Mouse (Mus musculus): ENCODE measurements around the gene Pax1. TPM values are rescaled to one million over a fixed set of nuclear protein-coding genes. Genes with fewer than 3 reads are reported as not detected.

The Pax1 gene
- polyA plus RNA-seq, 1 experiment from 2014 or later: 2.3 TPM

DNA sequence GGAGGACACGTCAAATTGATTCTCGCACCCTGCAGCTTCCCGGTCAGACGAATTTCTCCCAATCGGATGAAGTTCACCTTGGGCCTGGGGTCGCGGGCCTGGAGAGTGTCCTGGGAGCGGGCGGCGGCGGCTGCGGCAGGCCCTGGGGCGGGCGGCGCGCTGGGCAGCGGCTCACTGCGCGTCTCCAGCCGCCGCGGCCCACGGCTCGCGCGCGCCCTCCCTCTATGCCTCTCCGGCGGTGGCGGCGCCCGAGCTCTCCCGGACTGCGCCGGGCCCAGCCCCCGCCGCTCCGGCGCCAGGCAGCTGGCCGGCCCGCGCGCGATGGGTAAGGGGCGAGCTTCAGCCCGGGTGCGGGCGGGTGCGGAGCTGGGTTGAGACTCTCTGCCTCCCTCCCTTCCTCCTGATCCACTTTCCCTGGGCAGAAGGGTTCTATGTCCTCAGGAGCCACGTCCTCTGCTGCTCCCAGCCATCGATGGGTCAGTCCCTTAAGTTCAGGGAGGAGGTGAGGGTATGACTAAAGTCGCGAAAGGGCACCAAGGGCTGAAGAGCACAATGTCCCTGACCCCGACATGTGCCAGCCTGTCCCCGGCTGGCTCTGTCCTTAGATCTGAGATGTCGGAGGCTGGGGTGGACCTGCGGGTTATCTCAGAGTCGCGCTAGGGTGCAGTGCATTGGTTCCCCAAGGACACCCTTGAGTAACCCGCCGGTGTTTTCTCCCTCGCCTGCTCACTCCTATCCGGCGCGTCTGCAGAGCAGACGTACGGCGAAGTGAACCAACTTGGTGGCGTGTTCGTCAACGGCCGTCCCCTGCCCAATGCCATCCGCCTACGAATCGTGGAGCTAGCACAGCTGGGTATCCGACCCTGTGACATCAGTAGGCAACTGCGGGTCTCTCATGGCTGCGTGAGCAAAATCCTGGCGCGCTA, 3.5 kb downstream of the Pax1 start:
- no peaks in the 10 kb centered on the region for H3K9me3 ChIP-seq
- peaks cover 17% of the 10 kb centered on the region for H3K4me1 ChIP-seq
- H3K36me3 ChIP-seq (replicated peaks): no peaks in the 10 kb centered on the region
- peaks cover 96% of the 10 kb centered on the region for H3K27me3 ChIP-seq (replicated peaks; ENCODE audit: low read depth, poor library complexity, severe bottlenecking)
- DNase-seq (ENCODE audit: low spot score): peak; percentile 60
- H3K4me3 ChIP-seq: peak overlapping the region; percentile 50
- no peak overlapping the region; the same call in 1 of the 2 replicates for H3K27ac ChIP-seq (replicated peaks)
- under 1% methylated on average over 80 of the region's 80 CpGs for WGBS

DNA sequence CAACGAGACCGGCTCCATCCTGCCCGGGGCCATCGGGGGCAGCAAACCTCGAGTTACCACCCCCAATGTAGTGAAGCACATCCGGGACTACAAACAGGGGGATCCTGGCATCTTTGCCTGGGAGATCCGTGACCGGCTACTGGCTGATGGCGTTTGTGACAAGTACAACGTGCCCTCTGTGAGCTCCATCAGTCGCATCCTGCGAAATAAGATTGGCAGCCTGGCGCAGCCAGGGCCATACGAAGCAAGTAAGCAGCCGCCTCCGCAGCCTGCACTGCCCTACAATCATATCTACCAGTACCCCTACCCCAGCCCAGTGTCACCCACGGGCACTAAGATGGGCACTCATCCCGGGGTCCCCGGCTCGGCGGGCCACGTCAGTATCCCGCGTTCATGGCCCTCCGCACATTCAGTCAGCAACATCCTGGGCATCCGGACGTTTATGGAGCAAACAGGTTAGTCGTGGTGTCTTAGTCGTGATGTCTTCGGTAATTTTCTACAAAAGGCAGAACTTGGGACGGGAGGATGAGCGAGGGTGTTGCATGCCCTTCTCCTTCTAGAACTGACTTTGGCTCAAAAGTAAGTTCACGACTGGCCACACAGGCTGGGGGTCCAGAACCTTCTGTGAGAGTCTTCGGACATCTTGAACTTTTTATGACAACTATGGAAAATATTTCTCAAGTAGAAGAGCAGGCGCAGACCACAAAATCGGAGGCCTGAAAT, 4.3 kb downstream of the Pax1 start:
- Histone ChIP-seq H3K27me3 (replicated peaks; ENCODE audit: low read depth, poor library complexity, severe bottlenecking) (peaks cover 96% of the 10 kb centered on the region), H3K4me3 (peak overlapping the region; percentile 50), H3K36me3 (replicated peaks) (no peaks in the 10 kb centered on the region), H3K4me1 (peaks cover 17% of the 10 kb centered on the region), H3K27ac (replicated peaks) (no peak overlapping the region), H3K9me3 (no peaks in the 10 kb centered on the region)
- DNase-seq (ENCODE audit: low spot score): peak; percentile 55
- 2% methylated on average over 36 of the region's 36 CpGs for WGBS

GRCm38 (mm10) chr2:147367246-147367820, 5.6 kb downstream of the Pax1 start:
- H3K36me3 ChIP-seq (replicated peaks): no peaks in the 10 kb centered on the region
- peaks cover 17% of the 10 kb centered on the region for H3K4me1 ChIP-seq
- H3K27ac ChIP-seq (replicated peaks): no peak overlapping the region
- peaks cover 96% of the 10 kb centered on the region for H3K27me3 ChIP-seq (replicated peaks; ENCODE audit: low read depth, poor library complexity, severe bottlenecking)
- peak; percentile 19 for DNase-seq (ENCODE audit: low spot score)
- H3K4me3 ChIP-seq: 0 out of 2 replicates have a peak overlapping the region, but pooled peaks have one; percentile 4
- H3K9me3 ChIP-seq: no peaks in the 10 kb centered on the region
- 2% methylated on average over 12 of the region's 12 CpGs for WGBS

- WGBS: under 1% methylated on average over 32 of the region's 32 CpGs
- Histone ChIP-seq H3K27me3 (replicated peaks; ENCODE audit: low read depth, poor library complexity, severe bottlenecking) (peaks cover 96% of the 10 kb centered on the region), H3K4me3 (0 out of 2 replicates have a peak overlapping the region, but pooled peaks have one; percentile 4), H3K27ac (replicated peaks) (no peak overlapping the region), H3K4me1 (peaks cover 18% of the 10 kb centered on the region), H3K36me3 (replicated peaks) (no peaks in the 10 kb centered on the region), H3K9me3 (no peaks in the 10 kb centered on the region)
- peak; percentile 60 for DNase-seq (ENCODE audit: low spot score)
Measured at GRCm38 (mm10) chr2:147367911-147368591, 6.3 kb downstream of the Pax1 start.

- no peak overlapping the region for H3K27ac ChIP-seq (replicated peaks)
- H3K36me3 ChIP-seq (replicated peaks): no peaks in the 10 kb centered on the region
- H3K4me1 ChIP-seq: peaks cover 26% of the 10 kb centered on the region
- no peak overlapping the region for H3K4me3 ChIP-seq
- peak; percentile 27 for DNase-seq (ENCODE audit: low spot score)
- peaks cover 96% of the 10 kb centered on the region for H3K27me3 ChIP-seq (replicated peaks; ENCODE audit: low read depth, poor library complexity, severe bottlenecking)
- WGBS: 1% methylated on average over 9 of the region's 9 CpGs
- H3K9me3 ChIP-seq: no peaks in the 10 kb centered on the region
Measured at GRCm38 (mm10) chr2:147369561-147369960, 7.8 kb downstream of the Pax1 start.

GRCm38 (mm10) chr2:147370091-147370490, 8.4 kb downstream of the Pax1 start:
- no peaks in the 10 kb centered on the region for H3K9me3 ChIP-seq
- no peak for DNase-seq (ENCODE audit: low spot score)
- peaks cover 21% of the 10 kb centered on the region for H3K4me1 ChIP-seq
- 9% methylated on average over 5 of the region's 5 CpGs for WGBS
- H3K27ac ChIP-seq (replicated peaks): no peak overlapping the region
- H3K27me3 ChIP-seq (replicated peaks; ENCODE audit: low read depth, poor library complexity, severe bottlenecking): peaks cover 96% of the 10 kb centered on the region
- no peaks in the 10 kb centered on the region for H3K36me3 ChIP-seq (replicated peaks)
- no peak overlapping the region for H3K4me3 ChIP-seq

DNA sequence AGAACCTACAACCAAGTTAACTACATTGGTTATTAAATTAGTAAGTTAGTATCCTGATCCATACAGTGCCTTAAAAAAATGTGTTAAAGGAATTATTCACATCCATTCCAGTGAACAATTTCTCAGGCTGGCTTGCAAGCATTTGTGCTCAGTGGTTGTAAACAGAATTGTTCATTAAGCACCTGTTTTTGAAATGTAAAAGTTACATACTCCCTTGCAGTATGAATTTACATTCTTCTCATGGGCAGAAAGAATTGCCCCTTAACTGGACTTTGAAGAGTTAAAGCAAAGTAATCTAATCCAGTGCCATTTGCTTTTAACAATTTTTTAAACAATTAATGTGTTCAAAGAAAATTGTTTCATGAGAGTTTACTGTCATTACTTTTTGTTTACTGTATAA, 9.6 kb downstream of the Pax1 start:
- Histone ChIP-seq H3K27me3 (replicated peaks; ENCODE audit: low read depth, poor library complexity, severe bottlenecking) (peaks cover 96% of the 10 kb centered on the region), H3K9me3 (no peaks in the 10 kb centered on the region), H3K4me1 (peaks cover 11% of the 10 kb centered on the region), H3K27ac (replicated peaks) (no peak overlapping the region), H3K36me3 (replicated peaks) (no peaks in the 10 kb centered on the region), H3K4me3 (no peak overlapping the region)
- DNase-seq (ENCODE audit: low spot score): no peak

- H3K9me3 ChIP-seq: no peaks in the 10 kb centered on the region
- H3K36me3 ChIP-seq (replicated peaks): no peaks in the 10 kb centered on the region
- H3K27ac ChIP-seq (replicated peaks): no peak overlapping the region
- H3K4me3 ChIP-seq: no peak overlapping the region
- H3K4me1 ChIP-seq: peaks cover 11% of the 10 kb centered on the region
- H3K27me3 ChIP-seq (replicated peaks; ENCODE audit: low read depth, poor library complexity, severe bottlenecking): peaks cover 96% of the 10 kb centered on the region
- DNase-seq (ENCODE audit: low spot score): no peak
- WGBS: 5% methylated on average over 4 of the region's 4 CpGs
Measured at GRCm38 (mm10) chr2:147371840-147372239, 10.1 kb downstream of the Pax1 start.

GRCm38 (mm10) chr2:147372947-147373666, 11.4 kb downstream of the Pax1 start:
- peak; percentile 59 for DNase-seq (ENCODE audit: low spot score)
- no peaks in the 10 kb centered on the region for H3K36me3 ChIP-seq (replicated peaks)
- peaks cover 96% of the 10 kb centered on the region for H3K27me3 ChIP-seq (replicated peaks; ENCODE audit: low read depth, poor library complexity, severe bottlenecking)
- under 1% methylated on average over 28 of the region's 28 CpGs for WGBS
- no peaks in the 10 kb centered on the region for H3K9me3 ChIP-seq
- no peak overlapping the region for H3K27ac ChIP-seq (replicated peaks)
- peak overlapping the region; percentile 29 for H3K4me3 ChIP-seq
- peaks cover 11% of the 10 kb centered on the region for H3K4me1 ChIP-seq

DNA sequence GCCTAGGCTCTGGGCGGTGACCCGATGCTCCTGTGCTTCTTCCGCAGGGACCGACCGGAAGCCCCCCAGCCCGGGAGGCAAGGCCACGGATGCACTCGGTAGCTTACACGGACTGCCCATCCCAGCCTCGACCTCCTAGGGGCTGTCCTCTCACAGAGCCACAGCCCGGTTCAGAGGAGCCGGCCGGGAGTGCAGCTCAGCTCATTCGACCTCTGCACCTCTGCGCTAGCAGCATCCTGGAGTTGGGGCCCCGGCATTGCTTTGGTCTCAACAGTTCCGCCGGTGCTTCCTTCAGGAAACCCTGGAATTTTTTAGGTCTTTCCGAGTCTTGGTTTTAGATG, 11.9 kb downstream of the Pax1 start:
- peak overlapping the region; percentile 29 for H3K4me3 ChIP-seq
- H3K27me3 ChIP-seq (replicated peaks; ENCODE audit: low read depth, poor library complexity, severe bottlenecking): peaks cover 96% of the 10 kb centered on the region
- peaks cover 9% of the 10 kb centered on the region for H3K4me1 ChIP-seq
- no peaks in the 10 kb centered on the region for H3K9me3 ChIP-seq
- WGBS: under 1% methylated on average over 19 of the region's 19 CpGs
- no peak overlapping the region for H3K27ac ChIP-seq (replicated peaks)
- no peaks in the 10 kb centered on the region for H3K36me3 ChIP-seq (replicated peaks)
- no peak for DNase-seq (ENCODE audit: low spot score)

- DNase-seq (ENCODE audit: low spot score): no peak
Measured at GRCm38 (mm10) chr2:147374245-147374644, 12.5 kb downstream of the Pax1 start.

More at GRCm38 (mm10) chr2:147374245-147374644, 12.5 kb downstream of the Pax1 start:
- Histone ChIP-seq H3K36me3 (replicated peaks) (no peaks in the 10 kb centered on the region), H3K27ac (replicated peaks) (no peak overlapping the region), H3K4me1 (peaks cover 9% of the 10 kb centered on the region), H3K4me3 (no peak overlapping the region), H3K27me3 (replicated peaks; ENCODE audit: low read depth, poor library complexity, severe bottlenecking) (peaks cover 95% of the 10 kb centered on the region), H3K9me3 (no peaks in the 10 kb centered on the region)
- under 1% methylated on average over 4 of the region's 4 CpGs for WGBS

Data from embryonic facial prominence, embryonic 10.5 days (tissue).